Comparison of ENCODE assay signal across 14 mouse cellular contexts in the genomic region with DNA sequence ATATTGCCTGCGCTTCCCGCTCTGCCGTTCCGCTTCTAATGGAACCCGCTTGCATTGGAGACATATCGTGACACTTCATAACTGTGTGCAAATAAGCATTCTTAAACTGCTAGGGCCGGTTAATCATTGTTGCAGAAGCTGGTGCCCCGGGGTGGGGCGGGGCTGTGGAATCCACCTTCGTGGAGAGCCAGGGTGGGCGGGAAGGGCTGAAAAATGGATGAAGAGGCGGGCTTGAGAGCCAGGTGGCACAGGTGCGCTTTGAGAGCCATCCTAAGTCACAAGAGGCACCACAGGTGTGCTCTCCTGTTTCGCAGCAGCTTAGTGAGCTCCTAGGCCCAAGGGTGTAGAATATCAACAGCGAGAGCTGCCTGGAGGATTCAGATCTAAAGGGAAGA. TPM values are rescaled to one million over a fixed set of nuclear protein-coding genes. Genes with fewer than 3 reads are reported as not detected.
DNase-seq lines count a peak whose midpoint lies in the region; ATAC-seq and TF ChIP-seq lines count a peak whose summit lies in the region.
"Had no signal": no experiment of that assay in that cellular context is flagged by ENCODE, and none has a peak within 500 bp of the region (broad histone marks: within the 10 kb centered on the region; RNA-seq: fewer than 3 reads in every experiment).

No protein-coding gene starts in this region.

- H3K4me1 ChIP-seq in kidney, embryonic 14.5 days (ENCODE audit: control insufficient read depth, insufficient read depth, low read length): 0 out of 2 replicates have a peak, but pooled peaks cover 5% of the 10 kb centered on the region
- H3K4me1 ChIP-seq in kidney, adult 2 months (ENCODE audit: control insufficient read depth, insufficient read depth, low read length): no peaks in the 10 kb centered on the region
- H3K4me1 ChIP-seq in stomach, embryonic 15.5 days: peaks cover 4% of the 10 kb centered on the region; the same call in 1 of the 2 replicates
- H3K4me1 ChIP-seq in stomach, postnatal 0 days (replicated peaks; ENCODE audit: control insufficient read depth, insufficient read depth): no peaks in the 10 kb centered on the region
- H3K4me1 ChIP-seq: limb, embryonic 13.5 days had no signal

- no peak overlapping the region for H3K4me2 ChIP-seq in kidney, embryonic 14.5 days (replicated peaks; ENCODE audit: low read depth, low read length)
- peak overlapping the region; percentile 16; the same call in 1 of the 2 replicates for H3K4me2 ChIP-seq in stomach, embryonic 15.5 days
- no peak overlapping the region for H3K4me2 ChIP-seq in stomach, postnatal 0 days (replicated peaks; ENCODE audit: low read depth)
- H3K4me2 ChIP-seq: limb, embryonic 13.5 days had no signal

- no peak overlapping the region for H3K27ac ChIP-seq in kidney, embryonic 14.5 days (ENCODE audit: low read depth, low read length)
- H3K27ac ChIP-seq in kidney, adult 2 months (ENCODE audit: insufficient read depth, low read depth, low read length): no peak overlapping the region
- no peak overlapping the region for H3K27ac ChIP-seq in stomach, embryonic 15.5 days
- no peak overlapping the region for H3K27ac ChIP-seq in stomach, postnatal 0 days (replicated peaks)
- H3K27ac ChIP-seq: heart, embryonic 10.5 days; limb, embryonic 13.5 days had no signal

- H3K9me3 ChIP-seq in kidney, embryonic 14.5 days (ENCODE audit: control insufficient read depth, low read length): no peaks in the 10 kb centered on the region
- no peaks in the 10 kb centered on the region for H3K9me3 ChIP-seq in stomach, embryonic 15.5 days
- no peaks in the 10 kb centered on the region for H3K9me3 ChIP-seq in stomach, postnatal 0 days (ENCODE audit: control insufficient read depth, low read length)
- H3K9me3 ChIP-seq: heart, embryonic 10.5 days; limb, embryonic 13.5 days had no signal

- TF ChIP-seq POLR2A in kidney, adult 2 months (IDR thresholded peaks at IDR 0.05; ENCODE audit: low read depth, low read length): no peak

- H3K27me3 ChIP-seq in kidney, embryonic 14.5 days (ENCODE audit: control insufficient read depth, insufficient read depth, low read length): no peaks in the 10 kb centered on the region
- no peaks in the 10 kb centered on the region for H3K27me3 ChIP-seq in kidney, adult 2 months (replicated peaks; ENCODE audit: control insufficient read depth, insufficient read depth, low read length)
- H3K27me3 ChIP-seq in stomach, embryonic 15.5 days (replicated peaks): no peaks in the 10 kb centered on the region
- no peaks in the 10 kb centered on the region for H3K27me3 ChIP-seq in stomach, postnatal 0 days (ENCODE audit: control insufficient read depth, insufficient read depth, low read length)
- H3K27me3 ChIP-seq: limb, embryonic 13.5 days had no signal

- no peak for DNase-seq in kidney, adult 2 months
- DNase-seq in stomach, postnatal 0 days (ENCODE audit: low spot score): no peak
- DNase-seq in lung, postnatal 25 days (ENCODE audit: low spot score): peak; percentile 3
- DNase-seq in layer of hippocampus, adult 9-10 months (ENCODE audit: low spot score): no peak
- DNase-seq: gastrocnemius, postnatal 14 days; liver, postnatal 0 days; right cerebral cortex, postnatal 14 days; thymus, adult 2 months had no signal

- no peak overlapping the region for H3K4me3 ChIP-seq in kidney, embryonic 14.5 days (ENCODE audit: low read length)
- H3K4me3 ChIP-seq in kidney, adult 2 months (ENCODE audit: insufficient read depth, low read depth, low read length): no peak overlapping the region
- no peak overlapping the region for H3K4me3 ChIP-seq in stomach, embryonic 15.5 days (replicated peaks)
- no peak overlapping the region for H3K4me3 ChIP-seq in stomach, postnatal 0 days (ENCODE audit: low read depth, low read length)
- H3K4me3 ChIP-seq: heart, embryonic 10.5 days; limb, embryonic 13.5 days had no signal

- TF ChIP-seq EP300 in stomach, postnatal 0 days (optimal IDR thresholded peaks at IDR 0.05): no peak

- WGBS in kidney, embryonic 14.5 days: 69% methylated on average over 15 of the region's 15 CpGs
- 55% methylated on average over 15 of the region's 15 CpGs for WGBS in kidney, adult 2 months
- WGBS in stomach, embryonic 15.5 days: 58% methylated on average over 15 of the region's 15 CpGs
- 56% methylated on average over 15 of the region's 15 CpGs for WGBS in stomach, postnatal 0 days

- no peak for TF ChIP-seq CTCF in kidney, adult 2 months (conservative IDR thresholded peaks at IDR 0.05; ENCODE audit: insufficient read depth, insufficient read length, low read depth, low read length)
- TF ChIP-seq CTCF in stomach, postnatal 0 days (IDR thresholded peaks at IDR 0.05; ENCODE audit: low read depth): no peak

- no peak overlapping the region for H3K9ac ChIP-seq in kidney, embryonic 14.5 days (ENCODE audit: low read depth, low read length)
- no peak overlapping the region for H3K9ac ChIP-seq in stomach, embryonic 15.5 days
- no peak overlapping the region for H3K9ac ChIP-seq in stomach, postnatal 0 days (ENCODE audit: low read length)
- H3K9ac ChIP-seq: limb, embryonic 13.5 days; liver, postnatal 0 days had no signal

- H3K36me3 ChIP-seq in kidney, embryonic 14.5 days (ENCODE audit: control insufficient read depth, insufficient read depth, low read length): no peaks in the 10 kb centered on the region
- no peaks in the 10 kb centered on the region for H3K36me3 ChIP-seq in kidney, adult 2 months (ENCODE audit: control insufficient read depth, insufficient read depth, low read length)
- no peaks in the 10 kb centered on the region for H3K36me3 ChIP-seq in stomach, embryonic 15.5 days
- H3K36me3 ChIP-seq in stomach, postnatal 0 days (ENCODE audit: control insufficient read depth, insufficient read depth, low read length): no peaks in the 10 kb centered on the region
- H3K36me3 ChIP-seq: heart, embryonic 10.5 days; limb, embryonic 13.5 days had no signal

- ATAC-seq in kidney, embryonic 14.5 days (ENCODE audit: low FRiP score, low TSS enrichment): peak; percentile 34; the same call in 1 of the 2 replicates
- ATAC-seq in stomach, embryonic 15.5 days (ENCODE audit: insufficient read depth, low FRiP score, low read depth): no peak
- ATAC-seq in stomach, postnatal 0 days (ENCODE audit: low FRiP score, low TSS enrichment): no peak
- ATAC-seq in activated CD4-positive, CD25-positive, alpha-beta regulatory T cell, adult 4 months: no peak
- ATAC-seq: CD4-positive, CD25-positive, alpha-beta regulatory T cell, adult 4 months; liver, postnatal 0 days had no signal

RNA-seq across cellular contexts. Expression of gene Lmo1, which starts 46.7 kb away (rescaled TPM):
- 7.2 and 7.9 TPM in 2 replicates for polyA plus RNA-seq in kidney, embryonic 14.5 days (2014; fragmentation: Nextera tagmentation; extraction: Ambion mirVana)
- polyA plus RNA-seq in kidney, adult 2 months (2012; rRNA removed): 8.5 and 9.6 TPM in 2 replicates
- polyA plus RNA-seq in stomach, embryonic 15.5 days (2015; fragmentation: Nextera tagmentation; extraction: Ambion mirVana): 5.3 and 6.4 TPM in 2 replicates
- polyA plus RNA-seq in stomach, postnatal 0 days (2015; fragmentation: Nextera tagmentation; extraction: Ambion mirVana): 18.8 and 22.4 TPM in 2 replicates
- not detected for polyA plus RNA-seq in activated CD4-positive, CD25-positive, alpha-beta regulatory T cell, adult 4 months (2017; shearing (Covaris generic))
- polyA plus RNA-seq: CD4-positive, CD25-positive, alpha-beta regulatory T cell, adult 4 months had no signal
